Mouse (Mus musculus): ENCODE data around the gene Sgms1. TPM values are rescaled to one million over a fixed set of nuclear protein-coding genes. Genes with fewer than 3 reads are reported as not detected.
A peak's percentile ranks its signal among the peaks of the same experiment; 100 is the strongest.

Gene Sgms1
- total RNA-seq (2014; rRNA removed) = 28.4 and 32.3 TPM in 2 replicates
- polyA plus RNA-seq (2015; fragmentation: Nextera tagmentation; extraction: Ambion mirVana) = 17.4 and 21.3 TPM in 2 replicates

- no peaks in the 10 kb centered on the region for H3K36me3 ChIP-seq (ENCODE audit: insufficient read depth, low read length)
- no peak for TF ChIP-seq CTCF (IDR thresholded peaks at IDR 0.05)
- peak within 1 kb of the TSS; percentile 88 for H3K4me2 ChIP-seq (ENCODE audit: low read depth, low read length, poor library complexity, severe bottlenecking)
- H3K4me1 ChIP-seq (ENCODE audit: insufficient read depth, low read length) = no peaks in the 10 kb centered on the region; the same call in 1 of the 2 replicates
- peak within 1 kb of the TSS; percentile 93 for H3K27ac ChIP-seq (ENCODE audit: low read depth, low read length)
- H3K4me3 ChIP-seq (ENCODE audit: low read depth, low read length) = peak within 1 kb of the TSS; percentile 84
- no peaks in the 10 kb centered on the region for H3K9me3 ChIP-seq (ENCODE audit: low read length)
- no peaks in the 10 kb centered on the region for H3K27me3 ChIP-seq (ENCODE audit: insufficient read depth, low read length)
- H3K9ac ChIP-seq (replicated peaks; ENCODE audit: low read length, poor library complexity, severe bottlenecking) = peak within 1 kb of the TSS; percentile 94
- under 1% methylated on average over 55 of the region's 68 CpGs for WGBS
- DNase-seq (ENCODE audit: low spot score) (peak; percentile 93), ATAC-seq (ENCODE audit: low FRiP score) (peak; percentile 94)
Measured at GRCm38 (mm10) chr19:32389001-32389871, at the start of gene Sgms1. Gene Sgms1 (minus strand): TSS chr19:32389714.

- Histone ChIP-seq H3K36me3 (ENCODE audit: insufficient read depth, low read length) (no peaks in the 10 kb centered on the region), H3K27me3 (ENCODE audit: insufficient read depth, low read length) (no peaks in the 10 kb centered on the region), H3K9ac (replicated peaks; ENCODE audit: low read length, poor library complexity, severe bottlenecking) (no peak overlapping the region), H3K27ac (ENCODE audit: low read depth, low read length) (no peak overlapping the region), H3K4me3 (ENCODE audit: low read depth, low read length) (no peak overlapping the region), H3K9me3 (ENCODE audit: low read length) (no peaks in the 10 kb centered on the region), H3K4me1 (ENCODE audit: insufficient read depth, low read length) (no peaks in the 10 kb centered on the region), H3K4me2 (ENCODE audit: low read depth, low read length, poor library complexity, severe bottlenecking) (no peak overlapping the region)
- WGBS = 81% methylated on average over 3 of the region's 3 CpGs
- no peak for TF ChIP-seq CTCF (IDR thresholded peaks at IDR 0.05)
- ATAC-seq (ENCODE audit: low FRiP score) (no peak), DNase-seq (ENCODE audit: low spot score) (no peak)
Measured at GRCm38 (mm10) chr19:32425856-32426255, 36.3 kb upstream of the Sgms1 start.

GRCm38 (mm10) chr19:32424706-32425105 is 35.2 kb upstream of the Sgms1 start:
- ATAC-seq (ENCODE audit: low FRiP score) = no peak
- Histone ChIP-seq H3K9ac (replicated peaks; ENCODE audit: low read length, poor library complexity, severe bottlenecking) (no peak overlapping the region), H3K27me3 (ENCODE audit: insufficient read depth, low read length) (no peaks in the 10 kb centered on the region), H3K4me3 (ENCODE audit: low read depth, low read length) (no peak overlapping the region), H3K36me3 (ENCODE audit: insufficient read depth, low read length) (no peaks in the 10 kb centered on the region), H3K4me2 (ENCODE audit: low read depth, low read length, poor library complexity, severe bottlenecking) (no peak overlapping the region), H3K27ac (ENCODE audit: low read depth, low read length) (no peak overlapping the region), H3K9me3 (ENCODE audit: low read length) (no peaks in the 10 kb centered on the region), H3K4me1 (ENCODE audit: insufficient read depth, low read length) (no peaks in the 10 kb centered on the region)
- no peak for TF ChIP-seq CTCF (IDR thresholded peaks at IDR 0.05)
- DNase-seq (ENCODE audit: low spot score) = peak; percentile 14
- WGBS = 81% methylated on average over 3 of the region's 3 CpGs

GRCm38 (mm10) chr19:32419069-32419468 is 29.6 kb upstream of the Sgms1 start:
- peak; percentile 6 for DNase-seq (ENCODE audit: low spot score)
- no peak for ATAC-seq (ENCODE audit: low FRiP score)

GRCm38 (mm10) chr19:32416692-32417317 is 27.3 kb upstream of the Sgms1 start:
- TF ChIP-seq CTCF (IDR thresholded peaks at IDR 0.05) = no peak
- 84% methylated on average over 7 of the region's 7 CpGs for WGBS
- H3K4me1 ChIP-seq (ENCODE audit: insufficient read depth, low read length) = no peaks in the 10 kb centered on the region

More at GRCm38 (mm10) chr19:32419069-32419468, 29.6 kb upstream of the Sgms1 start:
- Histone ChIP-seq H3K36me3 (ENCODE audit: insufficient read depth, low read length) (no peaks in the 10 kb centered on the region), H3K4me2 (ENCODE audit: low read depth, low read length, poor library complexity, severe bottlenecking) (no peak overlapping the region), H3K4me1 (ENCODE audit: insufficient read depth, low read length) (no peaks in the 10 kb centered on the region), H3K27ac (ENCODE audit: low read depth, low read length) (no peak overlapping the region), H3K9ac (replicated peaks; ENCODE audit: low read length, poor library complexity, severe bottlenecking) (no peak overlapping the region), H3K4me3 (ENCODE audit: low read depth, low read length) (no peak overlapping the region), H3K9me3 (ENCODE audit: low read length) (no peaks in the 10 kb centered on the region), H3K27me3 (ENCODE audit: insufficient read depth, low read length) (no peaks in the 10 kb centered on the region)
- 82% methylated on average over 3 of the region's 3 CpGs for WGBS
- no peak for TF ChIP-seq CTCF (IDR thresholded peaks at IDR 0.05)

More at GRCm38 (mm10) chr19:32416692-32417317, 27.3 kb upstream of the Sgms1 start:
- Histone ChIP-seq H3K27me3 (ENCODE audit: insufficient read depth, low read length) (no peaks in the 10 kb centered on the region), H3K9ac (replicated peaks; ENCODE audit: low read length, poor library complexity, severe bottlenecking) (no peak overlapping the region), H3K4me3 (ENCODE audit: low read depth, low read length) (no peak overlapping the region), H3K9me3 (ENCODE audit: low read length) (no peaks in the 10 kb centered on the region), H3K27ac (ENCODE audit: low read depth, low read length) (no peak overlapping the region), H3K36me3 (ENCODE audit: insufficient read depth, low read length) (no peaks in the 10 kb centered on the region), H3K4me2 (ENCODE audit: low read depth, low read length, poor library complexity, severe bottlenecking) (no peak overlapping the region)
- ATAC-seq (ENCODE audit: low FRiP score) (no peak), DNase-seq (ENCODE audit: low spot score) (no peak)

All from midbrain, postnatal 0 days (tissue).